In the genomic region with DNA sequence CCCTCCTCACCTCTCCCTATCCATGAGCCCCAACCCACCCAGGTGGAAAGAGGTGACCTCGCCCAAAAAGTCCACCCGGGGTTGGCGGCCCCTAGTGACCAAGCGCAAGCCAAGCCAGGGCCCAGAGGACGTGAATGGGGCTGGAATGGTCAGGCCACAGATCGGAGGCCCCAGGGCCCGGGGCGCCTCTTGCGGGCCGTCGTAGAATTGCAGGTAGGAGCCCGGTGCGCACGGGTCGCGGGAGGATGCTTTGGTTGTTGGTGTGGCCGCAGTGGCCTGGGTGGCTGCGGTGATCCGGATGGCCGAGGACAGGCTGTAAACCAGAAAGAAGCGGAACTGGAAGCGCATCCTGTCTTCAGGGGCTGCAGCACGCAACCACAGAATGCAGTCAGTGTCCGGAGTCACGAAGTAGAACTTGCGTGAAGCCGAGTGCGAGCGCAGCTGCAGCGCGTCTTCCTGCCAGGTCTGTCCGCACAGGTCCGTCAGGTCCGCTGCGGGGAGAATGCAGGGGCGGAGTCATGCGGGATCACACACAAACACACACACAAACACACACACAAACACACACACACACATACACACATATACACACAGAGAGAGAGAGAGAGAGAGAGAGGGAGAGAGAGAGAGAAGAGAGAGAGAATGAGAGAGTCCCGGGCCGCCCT, we compare ENCODE assay signal across 10 mouse cellular contexts. TPM values are rescaled to one million over a fixed set of nuclear protein-coding genes. Genes with fewer than 3 reads are reported as not detected.
DNase-seq lines count a peak whose midpoint lies in the region; ATAC-seq and TF ChIP-seq lines count a peak whose summit lies in the region.
"Had no signal": no experiment of that assay in that cellular context is flagged by ENCODE, and none has a peak within 500 bp of the region (broad histone marks: within the 10 kb centered on the region; RNA-seq: fewer than 3 reads in every experiment).

No protein-coding gene starts in this region.

- peak overlapping the region; percentile 68 for H3K4me2 ChIP-seq in embryonic facial prominence, embryonic 11.5 days (ENCODE audit: low read depth, low read length)
- peak overlapping the region; percentile 57 for H3K4me2 ChIP-seq in liver, embryonic 12.5 days
- H3K4me2 ChIP-seq in midbrain, postnatal 0 days (ENCODE audit: low read depth, low read length, poor library complexity, severe bottlenecking): peak overlapping the region; percentile 54
- peak overlapping the region; percentile 50 for H3K4me2 ChIP-seq in stomach, embryonic 14.5 days (replicated peaks; ENCODE audit: low read depth, low read length)

- H3K27ac ChIP-seq in embryonic facial prominence, embryonic 11.5 days (replicated peaks; ENCODE audit: low read depth, low read length): no peak overlapping the region
- no peak overlapping the region for H3K27ac ChIP-seq in liver, embryonic 12.5 days
- H3K27ac ChIP-seq in midbrain, postnatal 0 days (ENCODE audit: low read depth, low read length): no peak overlapping the region
- H3K27ac ChIP-seq in stomach, embryonic 14.5 days (ENCODE audit: low read length): no peak overlapping the region

- H3K4me1 ChIP-seq in embryonic facial prominence, embryonic 11.5 days (ENCODE audit: control insufficient read depth, insufficient read depth, low read length): no peaks in the 10 kb centered on the region
- H3K4me1 ChIP-seq in liver, embryonic 12.5 days: 0 out of 2 replicates have a peak, but pooled peaks cover 7% of the 10 kb centered on the region
- no peaks in the 10 kb centered on the region for H3K4me1 ChIP-seq in midbrain, postnatal 0 days (ENCODE audit: insufficient read depth, low read length)
- H3K4me1 ChIP-seq in stomach, embryonic 14.5 days (ENCODE audit: control insufficient read depth, insufficient read depth, low read length): no peaks in the 10 kb centered on the region

- peak; percentile 29 for DNase-seq in right cerebral cortex, adult 18-20 months
- no peak for DNase-seq in right cerebral cortex, postnatal 36 days (ENCODE audit: low spot score in 2 of 2)
- DNase-seq in embryonic facial prominence, embryonic 11.5 days (ENCODE audit: low spot score): peak; percentile 77
- DNase-seq in heart, adult 8-10 months (ENCODE audit: low spot score): peak; percentile 36
- peak; percentile 38 for DNase-seq in kidney, adult 11 months
- DNase-seq in midbrain, postnatal 0 days (ENCODE audit: low spot score): peak; percentile 16

- H3K4me3 ChIP-seq in embryonic facial prominence, embryonic 11.5 days (ENCODE audit: low read depth, low read length): peak overlapping the region; percentile 34
- H3K4me3 ChIP-seq in liver, embryonic 12.5 days: peak overlapping the region; percentile 23
- peak overlapping the region; percentile 32 for H3K4me3 ChIP-seq in midbrain, postnatal 0 days (ENCODE audit: low read depth, low read length)
- H3K4me3 ChIP-seq in stomach, embryonic 14.5 days (ENCODE audit: low read depth, low read length): peak overlapping the region; percentile 22; the same call in 1 of the 2 replicates

- TF ChIP-seq CTCF in midbrain, postnatal 0 days (IDR thresholded peaks at IDR 0.05): peak; percentile 77

- H3K27me3 ChIP-seq in embryonic facial prominence, embryonic 11.5 days (ENCODE audit: control insufficient read depth, insufficient read depth, low read length): peaks cover 7% of the 10 kb centered on the region; the same call in 1 of the 2 replicates
- peaks cover 46% of the 10 kb centered on the region for H3K27me3 ChIP-seq in liver, embryonic 12.5 days (replicated peaks)
- H3K27me3 ChIP-seq in midbrain, postnatal 0 days (ENCODE audit: insufficient read depth, low read length): peaks cover 7% of the 10 kb centered on the region; the same call in 1 of the 2 replicates
- no peaks in the 10 kb centered on the region for H3K27me3 ChIP-seq in stomach, embryonic 14.5 days (ENCODE audit: control insufficient read depth, insufficient read depth, low read length)

- H3K9me3 ChIP-seq in embryonic facial prominence, embryonic 11.5 days (replicated peaks; ENCODE audit: control insufficient read depth, low read length): no peaks in the 10 kb centered on the region
- no peaks in the 10 kb centered on the region for H3K9me3 ChIP-seq in liver, embryonic 12.5 days (replicated peaks)
- no peaks in the 10 kb centered on the region for H3K9me3 ChIP-seq in midbrain, postnatal 0 days (ENCODE audit: low read length)
- H3K9me3 ChIP-seq in stomach, embryonic 14.5 days (ENCODE audit: control insufficient read depth, low read depth, low read length): no peaks in the 10 kb centered on the region
- H3K9me3 ChIP-seq: G1E had no signal

- ATAC-seq in embryonic facial prominence, embryonic 11.5 days (replicated peaks; ENCODE audit: insufficient number of reproducible peaks, low FRiP score, low TSS enrichment, low read depth): no peak; the same call in 1 of the 2 replicates
- ATAC-seq in liver, embryonic 12.5 days: no peak
- ATAC-seq in midbrain, postnatal 0 days (ENCODE audit: low FRiP score): no peak
- peak; percentile 30; the same call in 1 of the 2 replicates for ATAC-seq in stomach, embryonic 14.5 days (ENCODE audit: insufficient number of reproducible peaks, insufficient read depth, low FRiP score, low read depth)

- no peaks in the 10 kb centered on the region for H3K36me3 ChIP-seq in embryonic facial prominence, embryonic 11.5 days (replicated peaks; ENCODE audit: control insufficient read depth, insufficient read depth, low read depth, low read length)
- H3K36me3 ChIP-seq in liver, embryonic 12.5 days: no peaks in the 10 kb centered on the region
- H3K36me3 ChIP-seq in midbrain, postnatal 0 days (ENCODE audit: insufficient read depth, low read length): no peaks in the 10 kb centered on the region
- no peaks in the 10 kb centered on the region for H3K36me3 ChIP-seq in stomach, embryonic 14.5 days (ENCODE audit: control insufficient read depth, insufficient read depth, low read length)
- H3K36me3 ChIP-seq: G1E had no signal

- 3% methylated on average over 39 of the region's 39 CpGs for WGBS in embryonic facial prominence, embryonic 11.5 days
- WGBS in liver, embryonic 12.5 days (ENCODE audit: insufficient replicate concordance): 5% methylated on average over 39 of the region's 39 CpGs
- WGBS in midbrain, postnatal 0 days: 3% methylated on average over 39 of the region's 39 CpGs
- WGBS in stomach, embryonic 14.5 days: 5% methylated on average over 39 of the region's 39 CpGs

- H3K9ac ChIP-seq in embryonic facial prominence, embryonic 11.5 days (replicated peaks; ENCODE audit: low read length): no peak overlapping the region; the same call in 1 of the 2 replicates
- no peak overlapping the region for H3K9ac ChIP-seq in liver, embryonic 12.5 days
- 0 out of 2 replicates have a peak overlapping the region, but pooled peaks have one; percentile 19 for H3K9ac ChIP-seq in midbrain, postnatal 0 days (replicated peaks; ENCODE audit: low read length, poor library complexity, severe bottlenecking)
- no peak overlapping the region for H3K9ac ChIP-seq in stomach, embryonic 14.5 days (replicated peaks; ENCODE audit: low read depth, low read length)

RNA-seq across cellular contexts. Expression of gene Ldlrad2, which starts 3.9 kb away (rescaled TPM):
- not detected in 2 replicates for polyA plus RNA-seq in embryonic facial prominence, embryonic 11.5 days (2014; fragmentation: Nextera tagmentation; extraction: Ambion mirVana)
- total RNA-seq in heart, adult 8-10 months (2022): not detected
- polyA plus RNA-seq in liver, embryonic 12.5 days (2016; fragmentation: Nextera tagmentation; extraction: Ambion mirVana): not detected in 2 replicates
- not detected in 2 replicates for total RNA-seq in midbrain, postnatal 0 days (2014; rRNA removed)
- 0.70 TPM in 1 of 2 replicates, not detected in the other for polyA plus RNA-seq in midbrain, postnatal 0 days (2015; fragmentation: Nextera tagmentation; extraction: Ambion mirVana)
- polyA plus RNA-seq in stomach, embryonic 14.5 days (2014; fragmentation: Nextera tagmentation; extraction: Ambion mirVana): not detected in 2 replicates
- total RNA-seq: G1E; layer of hippocampus, adult 8-10 months had no signal
- polyA plus RNA-seq: G1E had no signal

RNA-seq across cellular contexts. Expression of gene Usp48, which starts 15.2 kb away (rescaled TPM):
- polyA plus RNA-seq in embryonic facial prominence, embryonic 11.5 days (2014; fragmentation: Nextera tagmentation; extraction: Ambion mirVana): 76.7 and 84.0 TPM in 2 replicates
- total RNA-seq in heart, adult 8-10 months (2022): 10 to 100 TPM; 29.2 to 39.0 (median 33.6) TPM
- polyA plus RNA-seq in liver, embryonic 12.5 days (2016; fragmentation: Nextera tagmentation; extraction: Ambion mirVana): 50.5 and 56.7 TPM in 2 replicates
- 70.8 and 98.7 TPM in 2 replicates for total RNA-seq in midbrain, postnatal 0 days (2014; rRNA removed)
- polyA plus RNA-seq in midbrain, postnatal 0 days (2015; fragmentation: Nextera tagmentation; extraction: Ambion mirVana): 37.0 and 40.9 TPM in 2 replicates
- polyA plus RNA-seq in stomach, embryonic 14.5 days (2014; fragmentation: Nextera tagmentation; extraction: Ambion mirVana): 83.9 and 86.8 TPM in 2 replicates

Comparison
In these comparisons a context has a peak if more than half of its experiments do, and no peak if none do; other contexts are left out.
1. DNase-seq: peak in right cerebral cortex, adult 18-20 months (single experiment), embryonic facial prominence, embryonic 11.5 days (single experiment), heart, adult 8-10 months (single experiment), kidney, adult 11 months (single experiment) and midbrain, postnatal 0 days (single experiment); none in right cerebral cortex, postnatal 36 days (0 of 2).
2. Peak in every context shown above with its lines, with median percentiles within 50 percentile points of each other: H3K4me2 ChIP-seq and H3K4me3 ChIP-seq.